Mouse (Mus musculus): Measurements from ENCODE around the gene Sirt7.

The Sirt7 gene

GRCm38 (mm10) chr11:120571754-120572416 is 53.2 kb downstream of the Sirt7 start:
- no peak for DNase-seq (ENCODE audit: extremely low read depth, low read depth)

- peak; percentile 86 for DNase-seq (ENCODE audit: extremely low read depth, low read depth)
These were observed 53.9 kb downstream of the Sirt7 start for GRCm38 (mm10) chr11:120571122-120571521.
